Mouse (Mus musculus): ENCODE data around the gene Nr5a1. TPM values are rescaled to one million over a fixed set of nuclear protein-coding genes. Genes with fewer than 3 reads are reported as not detected.

Nr5a1 gene
- polyA plus RNA-seq, 1 experiment = not detected

DNA sequence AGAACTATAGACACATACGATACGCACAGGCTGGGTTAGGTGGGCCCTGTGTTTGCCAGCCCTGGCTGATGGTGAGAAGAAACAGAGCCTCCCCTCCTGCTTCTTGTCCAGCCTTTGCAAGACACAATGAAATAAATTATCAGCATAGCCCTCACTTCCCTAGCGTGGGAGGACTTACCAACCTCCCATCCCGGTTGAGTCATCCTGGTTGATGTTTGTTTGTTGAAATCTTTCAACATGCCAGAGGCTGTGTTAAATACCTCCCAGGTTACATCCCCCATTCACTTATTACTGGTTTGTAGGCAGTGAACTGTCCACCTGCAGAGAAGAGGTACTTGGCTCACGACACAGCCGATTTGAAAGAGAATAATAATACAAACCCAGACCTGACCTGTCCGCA is 66.7 kb downstream of the Nr5a1 start:
- 53% methylated on average over 7 of the region's 7 CpGs for WGBS
- TF ChIP-seq CTCF (IDR thresholded peaks at IDR 0.05; ENCODE audit: insufficient read depth, low read depth, low read length) (no peak), POLR2A (IDR thresholded peaks at IDR 0.05; ENCODE audit: insufficient read depth, low read depth, low read length) (no peak)
- Histone ChIP-seq H3K27ac (ENCODE audit: insufficient read depth, low read depth, low read length) (peak overlapping the region; percentile 59), H3K4me3 (ENCODE audit: insufficient read depth, low read depth, low read length) (no peak overlapping the region), H3K4me1 (ENCODE audit: control insufficient read depth, insufficient read depth, low read length) (peaks cover 10% of the 10 kb centered on the region)

DNA sequence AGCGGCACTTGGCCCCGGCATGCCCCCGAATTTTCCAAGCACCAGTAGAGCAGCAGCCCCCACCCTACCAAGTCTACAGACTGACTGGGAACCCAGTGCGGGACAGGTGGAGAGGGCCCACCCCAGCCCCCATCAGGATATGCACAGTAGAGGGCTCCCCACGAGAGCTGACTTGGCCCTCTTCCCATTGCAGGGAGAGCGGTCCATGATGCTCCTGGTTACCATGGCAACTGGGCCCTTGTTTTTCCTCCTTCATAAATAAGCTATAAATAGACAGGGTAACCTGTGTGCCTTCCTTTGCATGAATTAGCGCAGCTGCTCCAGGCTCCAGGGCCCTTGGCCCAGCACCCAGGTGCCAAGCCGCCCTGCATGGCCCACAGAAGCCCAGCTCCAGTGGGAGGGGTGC is 67.1 kb downstream of the Nr5a1 start:
- WGBS = 30% methylated on average over 8 of the region's 8 CpGs
- H3K27ac ChIP-seq (ENCODE audit: insufficient read depth, low read depth, low read length) = peak overlapping the region; percentile 59

GRCm38 (mm10) chr2:38645936-38646335 is 68.4 kb downstream of the Nr5a1 start:
- Histone ChIP-seq H3K4me3 (ENCODE audit: insufficient read depth, low read depth, low read length) (no peak overlapping the region), H3K4me1 (ENCODE audit: control insufficient read depth, insufficient read depth, low read length) (peaks cover 10% of the 10 kb centered on the region), H3K27ac (ENCODE audit: insufficient read depth, low read depth, low read length) (no peak overlapping the region)
- WGBS = 1% methylated on average over 3 of the region's 3 CpGs
- TF ChIP-seq POLR2A (IDR thresholded peaks at IDR 0.05; ENCODE audit: insufficient read depth, low read depth, low read length) (no peak), CTCF (IDR thresholded peaks at IDR 0.05; ENCODE audit: insufficient read depth, low read depth, low read length) (peak; percentile 31; the same call in 1 of the 2 replicates)

More for the DNA sequence above, 67.1 kb downstream of the Nr5a1 start:
- TF ChIP-seq POLR2A (IDR thresholded peaks at IDR 0.05; ENCODE audit: insufficient read depth, low read depth, low read length) = no peak
- TF ChIP-seq CTCF (IDR thresholded peaks at IDR 0.05; ENCODE audit: insufficient read depth, low read depth, low read length) = no peak
- H3K4me3 ChIP-seq (ENCODE audit: insufficient read depth, low read depth, low read length) = no peak overlapping the region
- H3K4me1 ChIP-seq (ENCODE audit: control insufficient read depth, insufficient read depth, low read length) = peaks cover 10% of the 10 kb centered on the region

DNA sequence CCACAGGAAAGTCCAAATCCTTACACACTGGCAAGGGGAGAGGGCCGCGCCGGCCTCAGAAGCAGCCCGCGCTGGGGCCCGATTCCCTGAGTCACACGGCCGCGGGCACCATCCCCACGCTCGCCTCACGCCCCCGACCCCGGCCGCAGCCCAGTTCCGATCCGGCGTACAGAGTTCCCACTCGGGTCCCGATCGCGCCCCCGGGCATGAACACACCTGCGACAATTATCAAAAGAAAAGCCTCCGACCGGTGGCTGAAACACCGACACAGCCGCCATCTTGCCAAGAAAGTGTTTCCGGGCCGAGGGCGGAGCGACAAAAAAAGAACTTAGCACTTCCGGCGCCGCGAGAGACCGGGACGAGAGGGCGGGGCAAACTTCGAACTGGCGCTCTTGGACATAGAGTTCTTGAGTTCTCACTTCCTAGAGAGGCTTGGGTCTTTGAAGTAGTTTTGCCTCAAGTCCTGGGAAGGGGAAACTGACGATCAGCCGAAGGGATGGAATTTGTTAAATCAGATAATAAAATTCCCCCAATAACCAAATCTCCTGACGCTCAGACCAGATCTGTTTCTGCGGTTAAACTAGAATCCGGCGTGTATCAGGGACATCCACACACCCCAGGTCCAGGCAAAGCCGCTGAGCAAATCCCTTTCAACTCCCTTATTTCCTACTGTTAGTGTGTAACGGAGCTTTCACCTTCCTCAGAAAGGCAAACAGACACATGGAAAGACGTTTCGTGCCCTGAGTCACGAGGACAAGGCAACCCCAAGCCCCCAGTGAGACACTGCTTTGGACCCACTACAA is 70.5 kb downstream of the Nr5a1 start, which contains the start of gene Psmb7:
Gene Psmb7 (minus strand): TSS at position 463 of the 803 bp plus-strand sequence.
- WGBS = 2% methylated on average over 52 of the region's 52 CpGs
- H3K27ac ChIP-seq (ENCODE audit: insufficient read depth, low read depth, low read length) = no peak within 1 kb of the TSS
- TF ChIP-seq POLR2A (IDR thresholded peaks at IDR 0.05; ENCODE audit: insufficient read depth, low read depth, low read length) (no peak), CTCF (IDR thresholded peaks at IDR 0.05; ENCODE audit: insufficient read depth, low read depth, low read length) (no peak)

More for the DNA sequence above, 70.5 kb downstream of the Nr5a1 start, which contains the start of gene Psmb7:
- Histone ChIP-seq H3K4me1 (ENCODE audit: control insufficient read depth, insufficient read depth, low read length) (peaks cover 10% of the 10 kb centered on the region), H3K4me3 (ENCODE audit: insufficient read depth, low read depth, low read length) (peak within 1 kb of the TSS; percentile 71)

Other genes with a start within 250 kb of the Nr5a1 start
- gene Nek6, start 202.9 kb downstream of the Nr5a1 start, polyA plus RNA-seq (2012; ENCODE audit: insufficient read depth, insufficient read length, low replicate concordance, missing spikeins) = not detected in 2 replicates
- not detected in 2 replicates for gene Psmb7, start 70.5 kb downstream of the Nr5a1 start, polyA plus RNA-seq (2012; ENCODE audit: insufficient read depth, insufficient read length, low replicate concordance, missing spikeins)
- gene Nr6a1, start 213.1 kb upstream of the Nr5a1 start, polyA plus RNA-seq (2012; ENCODE audit: insufficient read depth, insufficient read length, low replicate concordance, missing spikeins) = not detected in 2 replicates
- gene Olfml2a, start 217.4 kb upstream of the Nr5a1 start, polyA plus RNA-seq (2012; ENCODE audit: insufficient read depth, insufficient read length, low replicate concordance, missing spikeins) = not detected in 2 replicates

Data from olfactory bulb, adult 2 months (tissue).